Mouse (Mus musculus): ENCODE results near the gene Nisch. TPM values are rescaled to one million over a fixed set of nuclear protein-coding genes. Genes with fewer than 3 reads are reported as not detected.
A peak's percentile ranks its signal among the peaks of the same experiment; 100 is the strongest.

Nisch gene
- total RNA-seq, 2 experiments from 2014 or later, result 49.1 to 59.1 TPM

GRCm38 (mm10) chr14:31134015-31135000 is 82.4 kb downstream of the Nisch start:
- ATAC-seq (replicated peaks; ENCODE audit: low FRiP score, poor library complexity, severe bottlenecking), result no peak

GRCm38 (mm10) chr14:31133023-31133665 is 83.6 kb downstream of the Nisch start:
- no peak for ATAC-seq (replicated peaks; ENCODE audit: low FRiP score, poor library complexity, severe bottlenecking)

GRCm38 (mm10) chr14:31132491-31132975 is 84.2 kb downstream of the Nisch start:
- no peak for ATAC-seq (replicated peaks; ENCODE audit: low FRiP score, poor library complexity, severe bottlenecking)

- ATAC-seq (replicated peaks; ENCODE audit: low FRiP score, poor library complexity, severe bottlenecking), result no peak
Measured at GRCm38 (mm10) chr14:31132031-31132430, 84.7 kb downstream of the Nisch start.

- no peak for ATAC-seq (replicated peaks; ENCODE audit: low FRiP score, poor library complexity, severe bottlenecking)
Measured at GRCm38 (mm10) chr14:31131272-31131821, 85.4 kb downstream of the Nisch start.

- ATAC-seq (replicated peaks; ENCODE audit: low FRiP score, poor library complexity, severe bottlenecking), result peak; percentile 67
Measured at GRCm38 (mm10) chr14:31130236-31131220, 86.2 kb downstream of the Nisch start, which contains the start of gene Nt5dc2. Gene Nt5dc2 (plus strand): TSS chr14:31131053.

- no peak for ATAC-seq (replicated peaks; ENCODE audit: low FRiP score, poor library complexity, severe bottlenecking)
Measured at GRCm38 (mm10) chr14:31129326-31130235, 87.2 kb downstream of the Nisch start.

- peak; percentile 88 for ATAC-seq (replicated peaks; ENCODE audit: low FRiP score, poor library complexity, severe bottlenecking)
Measured at GRCm38 (mm10) chr14:31128826-31129219, 87.9 kb downstream of the Nisch start, which contains the start of gene Smim4. Gene Smim4 (minus strand): TSS chr14:31128956.

GRCm38 (mm10) chr14:31128101-31128825 is 88.5 kb downstream of the Nisch start:
- ATAC-seq (replicated peaks; ENCODE audit: low FRiP score, poor library complexity, severe bottlenecking), result peak; percentile 44

GRCm38 (mm10) chr14:31126826-31127225 is 89.9 kb downstream of the Nisch start:
- no peak for ATAC-seq (replicated peaks; ENCODE audit: low FRiP score, poor library complexity, severe bottlenecking)

GRCm38 (mm10) chr14:31125106-31126075 is 91.4 kb downstream of the Nisch start:
- ATAC-seq (replicated peaks; ENCODE audit: low FRiP score, poor library complexity, severe bottlenecking), result no peak

Other genes with a start within 250 kb of the Nisch start
- gene Glt8d1, start 215.5 kb downstream of the Nisch start, total RNA-seq (2015; ENCODE audit: low replicate concordance), result 21.0 and 37.8 TPM in 2 replicates
- 7.1 and 16.7 TPM in 2 replicates for gene Glt8d1, start 215.5 kb downstream of the Nisch start, total RNA-seq (2017; ENCODE audit: low replicate concordance)
- 77.8 and 139 TPM in 2 replicates for gene Spcs1, start 215.3 kb downstream of the Nisch start, total RNA-seq (2015; ENCODE audit: low replicate concordance)
- 41.7 and 80.6 TPM in 2 replicates for gene Spcs1, start 215.3 kb downstream of the Nisch start, total RNA-seq (2017; ENCODE audit: low replicate concordance)
- gene Pbrm1, start 197.8 kb downstream of the Nisch start, total RNA-seq (2015; ENCODE audit: low replicate concordance), result 137 and 157 TPM in 2 replicates
- 163 and 194 TPM in 2 replicates for gene Pbrm1, start 197.8 kb downstream of the Nisch start, total RNA-seq (2017; ENCODE audit: low replicate concordance)
- gene Gnl3, start 197.8 kb downstream of the Nisch start, total RNA-seq (2015; ENCODE audit: low replicate concordance), result 53.7 and 58.0 TPM in 2 replicates
- 33.6 and 40.5 TPM in 2 replicates for gene Gnl3, start 197.8 kb downstream of the Nisch start, total RNA-seq (2017; ENCODE audit: low replicate concordance)
- 20.2 and 35.2 TPM in 2 replicates for gene Smim4, start 88.0 kb downstream of the Nisch start, total RNA-seq (2015; ENCODE audit: low replicate concordance)
- gene Smim4, start 88.0 kb downstream of the Nisch start, total RNA-seq (2017; ENCODE audit: low replicate concordance), result 11.2 and 15.3 TPM in 2 replicates
- 10.9 and 25.2 TPM in 2 replicates for gene Nt5dc2, start 85.9 kb downstream of the Nisch start, total RNA-seq (2015; ENCODE audit: low replicate concordance)
- 9.9 and 11.0 TPM in 2 replicates for gene Nt5dc2, start 85.9 kb downstream of the Nisch start, total RNA-seq (2017; ENCODE audit: low replicate concordance)
- gene Stab1, start 48.3 kb downstream of the Nisch start, total RNA-seq (2015; ENCODE audit: low replicate concordance), result 27.2 TPM in 1 of 2 replicates, not detected in the other
- gene Stab1, start 48.3 kb downstream of the Nisch start, total RNA-seq (2017; ENCODE audit: low replicate concordance), result 0.64 TPM in 1 of 2 replicates, not detected in the other
- not detected in 2 replicates for gene Tnnc1, start 8.6 kb downstream of the Nisch start, total RNA-seq (2015; ENCODE audit: low replicate concordance)
- gene Tnnc1, start 8.6 kb downstream of the Nisch start, total RNA-seq (2017; ENCODE audit: low replicate concordance), result not detected in 2 replicates
- gene Sema3g, start 914 bp upstream of the Nisch start, total RNA-seq (2015; ENCODE audit: low replicate concordance), result not detected in 2 replicates
- gene Sema3g, start 914 bp upstream of the Nisch start, total RNA-seq (2017; ENCODE audit: low replicate concordance), result not detected in 2 replicates
- gene Phf7, start 34.4 kb upstream of the Nisch start, total RNA-seq (2015; ENCODE audit: low replicate concordance), result 2.1 and 7.2 TPM in 2 replicates
- 3.1 and 4.4 TPM in 2 replicates for gene Phf7, start 34.4 kb upstream of the Nisch start, total RNA-seq (2017; ENCODE audit: low replicate concordance)
- 15.5 and 23.8 TPM in 2 replicates for gene Bap1, start 34.5 kb upstream of the Nisch start, total RNA-seq (2015; ENCODE audit: low replicate concordance)
- 42.6 and 58.7 TPM in 2 replicates for gene Bap1, start 34.5 kb upstream of the Nisch start, total RNA-seq (2017; ENCODE audit: low replicate concordance)
- gene Dnah1, start 107.0 kb upstream of the Nisch start, total RNA-seq (2015; ENCODE audit: low replicate concordance), result 0.36 TPM in 1 of 2 replicates, not detected in the other
- gene Dnah1, start 107.0 kb upstream of the Nisch start, total RNA-seq (2017; ENCODE audit: low replicate concordance), result under 0.01 TPM in 1 of 2 replicates, not detected in the other
- gene Capn7, start 119.7 kb upstream of the Nisch start, total RNA-seq (2015; ENCODE audit: low replicate concordance), result 18.0 and 29.9 TPM in 2 replicates
- 19.0 and 23.8 TPM in 2 replicates for gene Capn7, start 119.7 kb upstream of the Nisch start, total RNA-seq (2017; ENCODE audit: low replicate concordance)
- 6.8 and 9.6 TPM in 2 replicates for gene Sh3bp5, start 219.1 kb upstream of the Nisch start, total RNA-seq (2015; ENCODE audit: low replicate concordance)
- gene Sh3bp5, start 219.1 kb upstream of the Nisch start, total RNA-seq (2017; ENCODE audit: low replicate concordance), result 3.9 and 6.7 TPM in 2 replicates

Measured in erythroid progenitor cell, adult 5-6 weeks (primary cell).